12 mouse cellular contexts compared by ENCODE assay signal in genomic region chr2:27754094-27754493, GRCm38 (mm10).
"Had no signal": no experiment of that assay in that cellular context is flagged by ENCODE, and none has a peak within 500 bp of the region (broad histone marks: within the 10 kb centered on the region; RNA-seq: fewer than 3 reads in every experiment).

No protein-coding gene starts in this region.

- DNase-seq: retina, postnatal 1 day; right cerebral cortex, adult 18-20 months; right cerebral cortex, postnatal 14 days; right cerebral cortex, postnatal 25 days; right cerebral cortex, postnatal 4 days; spleen, adult 18-20 months; thymus, adult 18-20 months; thymus, adult 2 months; thymus, postnatal 14 days; thymus, postnatal 25 days; thymus, postnatal 36 days; thymus, postnatal 4 days had no signal
